Mouse (Mus musculus): ENCODE measurements around the gene Cacng4. TPM values are rescaled to one million over a fixed set of nuclear protein-coding genes. Genes with fewer than 3 reads are reported as not detected.

Cacng4 gene
- polyA plus RNA-seq, 2 experiments = 4.8 to 13.9 TPM

DNA sequence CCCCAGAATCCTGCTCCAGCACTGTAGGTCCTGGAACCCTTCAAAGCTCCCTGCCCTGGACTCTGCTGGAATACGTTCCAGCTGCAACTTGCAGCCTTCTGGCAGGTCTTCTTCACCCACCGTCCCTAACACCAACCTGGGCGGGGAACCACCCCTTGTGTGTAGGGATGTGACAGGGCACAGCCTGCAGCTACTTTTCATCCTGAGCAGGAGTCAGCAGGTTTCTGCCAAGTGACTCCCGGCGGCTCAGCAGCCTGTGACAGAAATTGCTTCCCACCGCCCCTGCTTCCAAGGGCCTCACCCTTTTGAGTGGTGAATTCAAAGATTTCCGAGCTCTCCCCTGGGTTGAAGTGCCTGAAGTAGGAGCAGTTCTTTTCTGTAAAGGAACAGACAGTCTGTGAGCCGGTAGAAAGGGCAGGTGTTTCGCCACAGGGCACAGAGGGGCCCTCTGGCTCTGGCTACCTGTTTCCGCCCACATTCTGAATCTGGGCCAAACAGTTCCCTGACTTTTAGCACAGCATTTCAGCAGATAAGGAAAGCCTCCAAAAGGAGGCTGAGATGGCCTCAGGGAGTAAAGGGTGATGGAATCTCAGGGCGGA is 88.8 kb downstream of the Cacng4 start:
- TF ChIP-seq POLR2A (IDR thresholded peaks at IDR 0.05; ENCODE audit: borderline replicate concordance, extremely low read depth, insufficient read depth, insufficient read length) = no peak
- ATAC-seq (ENCODE audit: low FRiP score, low read depth) (no peak), DNase-seq (ENCODE audit: low spot score) (no peak)
- WGBS = 50% methylated on average over 11 of the region's 11 CpGs
- Histone ChIP-seq H3K36me3 (ENCODE audit: control insufficient read depth, insufficient read depth, low read length) (no peaks in the 10 kb centered on the region), H3K4me1 (ENCODE audit: control insufficient read depth, insufficient read depth, low read length) (peaks cover 8% of the 10 kb centered on the region), H3K27ac (replicated peaks; ENCODE audit: low read depth, low read length) (no peak overlapping the region), H3K4me2 (replicated peaks; ENCODE audit: low read depth, low read length, severe bottlenecking) (no peak overlapping the region), H3K27me3 (ENCODE audit: control insufficient read depth, insufficient read depth, low read length) (no peaks in the 10 kb centered on the region), H3K9ac (ENCODE audit: low read depth, low read length, severe bottlenecking) (no peak overlapping the region), H3K9me3 (ENCODE audit: control insufficient read depth, low read length) (no peaks in the 10 kb centered on the region), H3K4me3 (replicated peaks; ENCODE audit: low read length) (no peak overlapping the region)

- no peaks in the 10 kb centered on the region for H3K27me3 ChIP-seq (ENCODE audit: control insufficient read depth, insufficient read depth, low read length)
- no peak overlapping the region for H3K27ac ChIP-seq (replicated peaks; ENCODE audit: low read depth, low read length)
- no peak overlapping the region for H3K9ac ChIP-seq (ENCODE audit: low read depth, low read length, severe bottlenecking)
- ATAC-seq (ENCODE audit: low FRiP score, low read depth) (no peak), DNase-seq (ENCODE audit: low spot score) (no peak)
- H3K4me1 ChIP-seq (ENCODE audit: control insufficient read depth, insufficient read depth, low read length) = peaks cover 4% of the 10 kb centered on the region
- H3K4me3 ChIP-seq (replicated peaks; ENCODE audit: low read length) = no peak overlapping the region
- H3K36me3 ChIP-seq (ENCODE audit: control insufficient read depth, insufficient read depth, low read length) = no peaks in the 10 kb centered on the region
- no peak for TF ChIP-seq POLR2A (IDR thresholded peaks at IDR 0.05; ENCODE audit: borderline replicate concordance, extremely low read depth, insufficient read depth, insufficient read length)
- H3K4me2 ChIP-seq (replicated peaks; ENCODE audit: low read depth, low read length, severe bottlenecking) = no peak overlapping the region
- WGBS = 65% methylated on average over 6 of the region's 6 CpGs
- no peaks in the 10 kb centered on the region for H3K9me3 ChIP-seq (ENCODE audit: control insufficient read depth, low read length)
These were observed 89.3 kb downstream of the Cacng4 start for GRCm38 (mm10) chr11:107705060-107705459.

DNA sequence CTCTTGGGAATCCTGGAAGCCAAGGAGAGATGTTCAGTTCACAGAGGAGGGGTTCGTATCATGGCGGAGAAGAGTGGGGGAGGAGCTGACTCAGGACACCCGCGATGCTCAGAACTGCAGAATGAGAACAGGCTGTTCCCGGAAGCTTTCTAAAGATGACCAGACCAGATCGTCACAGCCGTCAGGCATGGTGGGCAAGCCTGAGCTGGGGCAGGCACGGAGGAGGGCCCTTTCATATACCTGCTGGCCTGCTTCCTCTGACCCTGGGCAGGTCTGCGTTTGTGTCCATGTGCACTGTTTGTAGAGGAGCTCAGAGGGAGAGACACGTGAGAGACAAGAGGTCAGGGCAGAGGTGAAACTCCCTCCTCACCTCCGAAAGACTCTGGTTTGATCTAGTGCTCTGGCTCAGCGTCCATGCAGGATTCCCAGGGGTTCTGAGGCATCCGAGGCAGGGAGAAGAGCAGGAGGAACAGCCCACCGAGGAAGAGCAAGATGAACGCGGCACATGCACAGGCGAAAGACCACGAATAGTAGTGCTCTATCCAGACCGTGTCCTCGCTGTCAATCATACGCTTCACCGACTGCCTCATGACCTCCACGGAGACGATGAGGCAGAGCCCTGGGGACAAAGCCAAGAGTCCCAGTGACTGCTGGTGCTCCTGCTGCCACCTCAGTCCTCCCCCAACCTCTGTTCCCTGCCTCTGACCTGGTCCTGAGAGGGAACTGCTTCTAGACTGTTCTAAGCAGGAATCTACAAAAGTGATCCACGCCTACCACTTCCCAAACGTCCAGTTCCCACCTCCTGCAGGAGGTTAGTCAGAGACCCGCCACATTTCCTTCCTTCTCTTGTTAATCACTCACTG is 90.9 kb downstream of the Cacng4 start:
- 60% methylated on average over 27 of the region's 27 CpGs for WGBS
- no peak for TF ChIP-seq POLR2A (IDR thresholded peaks at IDR 0.05; ENCODE audit: borderline replicate concordance, extremely low read depth, insufficient read depth, insufficient read length)
- Histone ChIP-seq H3K4me1 (ENCODE audit: control insufficient read depth, insufficient read depth, low read length) (peaks cover 4% of the 10 kb centered on the region), H3K4me3 (replicated peaks; ENCODE audit: low read length) (no peak overlapping the region), H3K9ac (ENCODE audit: low read depth, low read length, severe bottlenecking) (no peak overlapping the region), H3K36me3 (ENCODE audit: control insufficient read depth, insufficient read depth, low read length) (no peaks in the 10 kb centered on the region), H3K4me2 (replicated peaks; ENCODE audit: low read depth, low read length, severe bottlenecking) (no peak overlapping the region), H3K27ac (replicated peaks; ENCODE audit: low read depth, low read length) (no peak overlapping the region), H3K27me3 (ENCODE audit: control insufficient read depth, insufficient read depth, low read length) (no peaks in the 10 kb centered on the region), H3K9me3 (ENCODE audit: control insufficient read depth, low read length) (no peaks in the 10 kb centered on the region)
- DNase-seq (ENCODE audit: low spot score) (no peak), ATAC-seq (ENCODE audit: low FRiP score, low read depth) (no peak)

GRCm38 (mm10) chr11:107699967-107700366 is 94.4 kb downstream of the Cacng4 start:
- Histone ChIP-seq H3K27ac (replicated peaks; ENCODE audit: low read depth, low read length) (no peak overlapping the region), H3K36me3 (ENCODE audit: control insufficient read depth, insufficient read depth, low read length) (no peaks in the 10 kb centered on the region), H3K4me1 (ENCODE audit: control insufficient read depth, insufficient read depth, low read length) (peaks cover 4% of the 10 kb centered on the region; the same call in 1 of the 2 replicates), H3K27me3 (ENCODE audit: control insufficient read depth, insufficient read depth, low read length) (no peaks in the 10 kb centered on the region), H3K9me3 (ENCODE audit: control insufficient read depth, low read length) (no peaks in the 10 kb centered on the region), H3K4me2 (replicated peaks; ENCODE audit: low read depth, low read length, severe bottlenecking) (no peak overlapping the region), H3K4me3 (replicated peaks; ENCODE audit: low read length) (no peak overlapping the region), H3K9ac (ENCODE audit: low read depth, low read length, severe bottlenecking) (no peak overlapping the region)
- ATAC-seq (ENCODE audit: low FRiP score, low read depth) = no peak
- no peak for DNase-seq (ENCODE audit: low spot score)
- 87% methylated on average over 4 of the region's 4 CpGs for WGBS
- TF ChIP-seq POLR2A (IDR thresholded peaks at IDR 0.05; ENCODE audit: borderline replicate concordance, extremely low read depth, insufficient read depth, insufficient read length) = no peak

- H3K4me2 ChIP-seq (replicated peaks; ENCODE audit: low read depth, low read length, severe bottlenecking) = no peak overlapping the region
- no peaks in the 10 kb centered on the region for H3K27me3 ChIP-seq (ENCODE audit: control insufficient read depth, insufficient read depth, low read length)
- no peak overlapping the region for H3K4me3 ChIP-seq (replicated peaks; ENCODE audit: low read length)
- H3K4me1 ChIP-seq (ENCODE audit: control insufficient read depth, insufficient read depth, low read length) = no peaks in the 10 kb centered on the region
- no peaks in the 10 kb centered on the region for H3K9me3 ChIP-seq (ENCODE audit: control insufficient read depth, low read length)
- no peak overlapping the region for H3K27ac ChIP-seq (replicated peaks; ENCODE audit: low read depth, low read length)
- 85% methylated on average over 6 of the region's 6 CpGs for WGBS
- peaks cover 8% of the 10 kb centered on the region for H3K36me3 ChIP-seq (ENCODE audit: control insufficient read depth, insufficient read depth, low read length)
- no peak for TF ChIP-seq POLR2A (IDR thresholded peaks at IDR 0.05; ENCODE audit: borderline replicate concordance, extremely low read depth, insufficient read depth, insufficient read length)
- ATAC-seq (ENCODE audit: low FRiP score, low read depth) (no peak), DNase-seq (ENCODE audit: low spot score) (no peak)
- H3K9ac ChIP-seq (ENCODE audit: low read depth, low read length, severe bottlenecking) = no peak overlapping the region
These were observed 101.0 kb downstream of the Cacng4 start for GRCm38 (mm10) chr11:107693338-107693737.
